Mouse (Mus musculus) heart, embryonic 12.5 days (tissue): ENCODE measurements around the gene Pigw. TPM values are rescaled to one million over a fixed set of nuclear protein-coding genes. Genes with fewer than 3 reads are reported as not detected.
"Not testable (repeated sequence)": the region's sequence is repeated elsewhere in the genome, so short reads cannot be mapped to it uniquely, and the experiment has no call there.

Experiments
- ATAC-seq: fragments of 200-750 bp; cut with Nextera tagmentation; 2 replicates; pipeline ENCODE4 v1.8.0; 2017; ENCODE audit warnings: moderate TSS enrichment, moderate library complexity; ENCODE audit not compliant: insufficient number of reproducible peaks, low FRiP score
- H3K27ac ChIP-seq: fragments of 300-500 bp; sonication (generic); 2 replicates; pipeline ENCODE4 v1.5.1; 2016; ENCODE audit warnings: mild to moderate bottlenecking, moderate library complexity; ENCODE audit not compliant: poor library complexity, severe bottlenecking
- H3K27me3 ChIP-seq: fragments of 300-500 bp; sonication (generic); replicated peaks from 2 replicates; pipeline ENCODE4 v1.6.1; 2016; ENCODE audit warnings: mild to moderate bottlenecking, moderate library complexity
- H3K36me3 ChIP-seq: fragments of 300-500 bp; sonication (generic); 2 replicates; pipeline ENCODE4 v1.6.1; 2016; ENCODE audit warnings: mild to moderate bottlenecking, moderate library complexity
- H3K4me1 ChIP-seq: fragments of 300-500 bp; sonication (generic); replicated peaks from 2 replicates; pipeline ENCODE4 v1.6.1; 2016; ENCODE audit warnings: mild to moderate bottlenecking
- H3K4me2 ChIP-seq: fragments of 300-500 bp; sonication (generic); 2 replicates; pipeline ENCODE4 v1.6.1; 2016; ENCODE audit warnings: mild to moderate bottlenecking, moderate library complexity
- H3K4me3 ChIP-seq: fragments of 300-500 bp; sonication (generic); 2 replicates; pipeline ENCODE4 v1.5.1; 2016; ENCODE audit warnings: mild to moderate bottlenecking
- H3K9ac ChIP-seq: fragments of 300-500 bp; sonication (generic); 2 replicates; pipeline ENCODE4 v1.6.1; 2016; ENCODE audit warnings: mild to moderate bottlenecking, moderate library complexity
- H3K9me3 ChIP-seq: fragments of 300-500 bp; sonication (generic); replicated peaks from 2 replicates; pipeline ENCODE4 v1.6.1; 2016; ENCODE audit warnings: mild to moderate bottlenecking, moderate library complexity
- WGBS: fragments of 180-500 bp; shearing (Covaris S2); methylation state at CpG from one replicate; pipeline ENCODE4 v1.1.7; 2016; 5-methylcytosine and 5-hydroxymethylcytosine counted together
- polyA plus RNA-seq: library from polyadenylated mRNA; unstranded; fragments of >200 nt; fragmentation: Nextera tagmentation; extraction: Ambion mirVana; gene quantifications from 2 replicates; pipeline ENCODE4 v1.2.1, GENCODE M21; 2016

The Pigw gene
- polyA plus RNA-seq, 1 experiment from 2014 or later: 3.4 TPM

GRCm38 (mm10) chr11:84855285-84855684, 24.8 kb downstream of the Pigw start:
- no peaks in the 10 kb centered on the region for H3K27me3 ChIP-seq
- H3K4me1 ChIP-seq: no peaks in the 10 kb centered on the region
- no peak for ATAC-seq
- no peaks in the 10 kb centered on the region for H3K9me3 ChIP-seq
- WGBS: 94% methylated on average over 6 of the region's 6 CpGs
- H3K4me3 ChIP-seq: no peak overlapping the region
- H3K36me3 ChIP-seq: peaks cover 54% of the 10 kb centered on the region
- no peak overlapping the region for H3K27ac ChIP-seq
- no peak overlapping the region for H3K4me2 ChIP-seq
- no peak overlapping the region for H3K9ac ChIP-seq

- Histone ChIP-seq H3K4me2 (no peak overlapping the region), H3K36me3 (peaks cover 64% of the 10 kb centered on the region), H3K9me3 (no peaks in the 10 kb centered on the region), H3K27me3 (no peaks in the 10 kb centered on the region), H3K9ac (no peak overlapping the region), H3K27ac (no peak overlapping the region), H3K4me1 (no peaks in the 10 kb centered on the region), H3K4me3 (no peak overlapping the region)
- no peak for ATAC-seq
- WGBS: 85% methylated on average over 7 of the region's 7 CpGs
Observed at GRCm38 (mm10) chr11:84847475-84848090, 32.5 kb downstream of the Pigw start.

- Histone ChIP-seq H3K4me2 (no peak overlapping the region), H3K36me3 (peaks cover 59% of the 10 kb centered on the region), H3K27ac (no peak overlapping the region), H3K4me1 (no peaks in the 10 kb centered on the region), H3K27me3 (no peaks in the 10 kb centered on the region), H3K9ac (no peak overlapping the region), H3K9me3 (no peaks in the 10 kb centered on the region), H3K4me3 (no peak overlapping the region)
- ATAC-seq: no peak
- 93% methylated on average over 15 of the region's 15 CpGs for WGBS
Observed at GRCm38 (mm10) chr11:84846741-84847474, 33.2 kb downstream of the Pigw start.

- Histone ChIP-seq H3K9me3 (no peaks in the 10 kb centered on the region), H3K4me2 (no peak overlapping the region), H3K27ac (no peak overlapping the region), H3K27me3 (no peaks in the 10 kb centered on the region), H3K9ac (no peak overlapping the region), H3K4me1 (no peaks in the 10 kb centered on the region), H3K4me3 (no peak overlapping the region), H3K36me3 (peaks cover 70% of the 10 kb centered on the region)
- ATAC-seq: no peak
- 89% methylated on average over 2 of the region's 2 CpGs for whole genome bisulfite sequencing
Observed at GRCm38 (mm10) chr11:84839330-84839729, 40.8 kb downstream of the Pigw start.

- WGBS: 73% methylated on average over 11 of the region's 11 CpGs
- not testable (repeated sequence) for ATAC-seq, H3K27me3 ChIP-seq, H3K9me3 ChIP-seq
- peak overlapping the region; percentile 85 for H3K27ac ChIP-seq
- H3K9ac ChIP-seq: peak overlapping the region; percentile 86
- H3K4me1 ChIP-seq: peaks cover 32% of the 10 kb centered on the region
- H3K36me3 ChIP-seq: peaks cover 44% of the 10 kb centered on the region
- peak overlapping the region; percentile 84 for H3K4me2 ChIP-seq
- peak overlapping the region; percentile 89 for H3K4me3 ChIP-seq
Observed at GRCm38 (mm10) chr11:84829495-84829894, 50.6 kb downstream of the Pigw start.

GRCm38 (mm10) chr11:84828516-84829399, 51.3 kb downstream of the Pigw start, which contains the start of gene Dhrs11:
TSS of gene Dhrs11 (minus strand) at chr11:84828994.
- Histone ChIP-seq H3K4me1 (peaks cover 39% of the 10 kb centered on the region), H3K27me3 (0 out of 2 replicates have a peak, but pooled peaks cover 4% of the 10 kb centered on the region), H3K9ac (peak within 1 kb of the TSS; percentile 86), H3K4me3 (peak within 1 kb of the TSS; percentile 89), H3K4me2 (peak within 1 kb of the TSS; percentile 84), H3K27ac (peak within 1 kb of the TSS; percentile 85), H3K9me3 (no peaks in the 10 kb centered on the region), H3K36me3 (peaks cover 38% of the 10 kb centered on the region)
- WGBS: under 1% methylated on average over 62 of the region's 62 CpGs
- ATAC-seq: peak; percentile 97

- peak overlapping the region; percentile 85 for H3K27ac ChIP-seq
- peak overlapping the region; percentile 89 for H3K4me3 ChIP-seq
- peaks cover 33% of the 10 kb centered on the region for H3K36me3 ChIP-seq
- H3K9me3 ChIP-seq: no peaks in the 10 kb centered on the region
- 42% methylated on average over 3 of the region's 3 CpGs for WGBS
- no peak for ATAC-seq
- peak overlapping the region; percentile 84 for H3K4me2 ChIP-seq
- H3K9ac ChIP-seq: peak overlapping the region; percentile 86
- 0 out of 2 replicates have a peak, but pooled peaks cover 4% of the 10 kb centered on the region for H3K27me3 ChIP-seq
- H3K4me1 ChIP-seq: peaks cover 47% of the 10 kb centered on the region
Observed at GRCm38 (mm10) chr11:84827901-84828503, 52.1 kb downstream of the Pigw start.

- Histone ChIP-seq H3K9me3 (no peaks in the 10 kb centered on the region), H3K27ac (no peak overlapping the region; the same call in 1 of the 2 replicates), H3K9ac (0 out of 2 replicates have a peak overlapping the region, but pooled peaks have one; percentile 8), H3K36me3 (peaks cover 28% of the 10 kb centered on the region), H3K4me2 (peak overlapping the region; percentile 84), H3K4me3 (peak overlapping the region; percentile 89), H3K4me1 (peaks cover 52% of the 10 kb centered on the region), H3K27me3 (0 out of 2 replicates have a peak, but pooled peaks cover 4% of the 10 kb centered on the region)
- no peak for ATAC-seq
Observed at GRCm38 (mm10) chr11:84827492-84827891, 52.6 kb downstream of the Pigw start.
